Mouse (Mus musculus): ENCODE measurements at regions not wholly inside any gene's neighbourhood (a gene's known extent, or its start where the extent isn't known, plus 50 kb on each side); places are given as distances from the start of the nearest gene placed in this dataset.
"Not testable (repeated sequence)": the region's sequence is repeated elsewhere in the genome, so short reads cannot be mapped to it uniquely, and the experiment has no call there.

- H3K9me3 ChIP-seq (ENCODE audit: control insufficient read depth, low read length) = no peaks in the 10 kb centered on the region
- no peaks in the 10 kb centered on the region for H3K27me3 ChIP-seq (ENCODE audit: control insufficient read depth, insufficient read depth, low read length)
- WGBS = 80% methylated on average over 4 of the region's 4 CpGs
- H3K9ac ChIP-seq (replicated peaks; ENCODE audit: low read length) = no peak overlapping the region
- ATAC-seq (ENCODE audit: low FRiP score, low TSS enrichment) (no peak), DNase-seq (no peak)
- H3K36me3 ChIP-seq (ENCODE audit: control insufficient read depth, insufficient read depth, low read length) = no peaks in the 10 kb centered on the region
- H3K4me3 ChIP-seq (replicated peaks; ENCODE audit: low read depth, low read length) = no peak overlapping the region
- H3K27ac ChIP-seq (replicated peaks; ENCODE audit: low read depth, low read length) = no peak overlapping the region
- no peak overlapping the region for H3K4me2 ChIP-seq (ENCODE audit: low read length)
- H3K4me1 ChIP-seq (ENCODE audit: control insufficient read depth, insufficient read depth, low read length) = no peaks in the 10 kb centered on the region
Observed at GRCm38 (mm10) chr14:120791828-120792554, 119.0 kb upstream of the Ipo5 start.

GRCm38 (mm10) chr14:120797916-120798490 is 113.0 kb upstream of the Ipo5 start:
- DNase-seq (no peak), ATAC-seq (ENCODE audit: low FRiP score, low TSS enrichment) (no peak)
- WGBS = 72% methylated on average over 7 of the region's 7 CpGs
- no peak overlapping the region for H3K9ac ChIP-seq (replicated peaks; ENCODE audit: low read length)
- H3K4me2 ChIP-seq (ENCODE audit: low read length) = no peak overlapping the region
- H3K9me3 ChIP-seq (ENCODE audit: control insufficient read depth, low read length) = no peaks in the 10 kb centered on the region
- H3K27ac ChIP-seq (replicated peaks; ENCODE audit: low read depth, low read length) = no peak overlapping the region
- H3K36me3 ChIP-seq (ENCODE audit: control insufficient read depth, insufficient read depth, low read length) = no peaks in the 10 kb centered on the region
- H3K27me3 ChIP-seq (ENCODE audit: control insufficient read depth, insufficient read depth, low read length) = no peaks in the 10 kb centered on the region
- H3K4me3 ChIP-seq (replicated peaks; ENCODE audit: low read depth, low read length) = no peak overlapping the region
- H3K4me1 ChIP-seq (ENCODE audit: control insufficient read depth, insufficient read depth, low read length) = 0 out of 2 replicates have a peak, but pooled peaks cover 1% of the 10 kb centered on the region

DNA sequence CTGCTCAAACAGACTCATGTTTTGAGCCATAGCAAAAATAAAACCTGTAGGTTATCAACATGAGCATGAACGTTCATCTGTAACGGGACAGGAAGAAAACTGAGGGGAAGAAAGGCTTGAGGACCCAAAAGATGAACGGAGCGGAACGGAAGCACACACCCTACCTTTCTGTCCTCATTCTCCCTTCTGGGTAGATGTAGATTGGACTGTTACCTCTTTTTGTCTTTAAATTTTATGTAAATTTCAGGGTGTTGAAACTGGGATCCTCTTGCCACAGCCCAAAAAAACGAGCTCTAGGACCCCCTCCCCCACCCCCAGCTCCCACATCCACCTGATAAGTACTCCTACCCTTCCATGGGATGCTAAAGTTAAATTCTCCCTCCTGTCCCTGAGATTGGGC is 107.8 kb upstream of the Ipo5 start:
- no peak overlapping the region for H3K9ac ChIP-seq (replicated peaks; ENCODE audit: low read length)
- H3K4me2 ChIP-seq (ENCODE audit: low read length) = peak overlapping the region; percentile 47
- 0 out of 2 replicates have a peak, but pooled peaks cover 13% of the 10 kb centered on the region for H3K4me1 ChIP-seq (ENCODE audit: control insufficient read depth, insufficient read depth, low read length)
- H3K36me3 ChIP-seq (ENCODE audit: control insufficient read depth, insufficient read depth, low read length) = no peaks in the 10 kb centered on the region
- H3K4me3 ChIP-seq (replicated peaks; ENCODE audit: low read depth, low read length) = no peak overlapping the region
- no peaks in the 10 kb centered on the region for H3K9me3 ChIP-seq (ENCODE audit: control insufficient read depth, low read length)
- DNase-seq (no peak), ATAC-seq (ENCODE audit: low FRiP score, low TSS enrichment) (0 out of 2 replicates have a peak, but pooled peaks have one; percentile 21)
- H3K27me3 ChIP-seq (ENCODE audit: control insufficient read depth, insufficient read depth, low read length) = no peaks in the 10 kb centered on the region
- no peak overlapping the region for H3K27ac ChIP-seq (replicated peaks; ENCODE audit: low read depth, low read length)
- 20% methylated on average over 6 of the region's 6 CpGs for WGBS

DNA sequence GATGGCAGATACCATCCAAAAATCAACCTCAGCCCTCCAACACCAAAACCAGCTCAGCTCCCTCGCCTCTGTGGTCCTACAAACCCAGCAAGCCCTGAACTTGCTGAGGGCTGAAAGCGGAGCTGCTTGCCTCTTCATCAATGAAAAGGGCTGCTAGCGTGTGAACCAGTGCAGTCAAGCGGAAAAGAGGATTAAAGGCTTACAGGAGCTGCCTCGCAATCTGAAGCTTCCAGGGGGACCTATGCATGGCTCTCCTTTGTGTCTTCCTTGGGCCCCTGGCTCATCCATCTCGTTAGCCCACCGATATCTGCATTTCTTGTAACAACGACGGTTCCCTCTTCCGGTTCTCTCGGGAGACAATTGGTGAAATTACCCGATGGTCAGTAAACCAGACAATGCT is 107.3 kb upstream of the Ipo5 start:
- H3K9me3 ChIP-seq (ENCODE audit: control insufficient read depth, low read length) = no peaks in the 10 kb centered on the region
- DNase-seq (peak; percentile 91), ATAC-seq (ENCODE audit: low FRiP score, low TSS enrichment) (peak; percentile 87)
- 1% methylated on average over 12 of the region's 12 CpGs for WGBS
- peak overlapping the region; percentile 37; the same call in 1 of the 2 replicates for H3K27ac ChIP-seq (replicated peaks; ENCODE audit: low read depth, low read length)
- no peaks in the 10 kb centered on the region for H3K36me3 ChIP-seq (ENCODE audit: control insufficient read depth, insufficient read depth, low read length)
- peak overlapping the region; percentile 47 for H3K4me2 ChIP-seq (ENCODE audit: low read length)
- H3K4me1 ChIP-seq (ENCODE audit: control insufficient read depth, insufficient read depth, low read length) = 0 out of 2 replicates have a peak, but pooled peaks cover 13% of the 10 kb centered on the region
- H3K27me3 ChIP-seq (ENCODE audit: control insufficient read depth, insufficient read depth, low read length) = no peaks in the 10 kb centered on the region
- no peak overlapping the region for H3K4me3 ChIP-seq (replicated peaks; ENCODE audit: low read depth, low read length)
- H3K9ac ChIP-seq (replicated peaks; ENCODE audit: low read length) = peak overlapping the region; percentile 26; the same call in 1 of the 2 replicates

- 0 out of 2 replicates have a peak overlapping the region, but pooled peaks have one; percentile 26 for H3K9ac ChIP-seq (replicated peaks; ENCODE audit: low read length)
- H3K4me3 ChIP-seq (replicated peaks; ENCODE audit: low read depth, low read length) = no peak overlapping the region
- ATAC-seq (ENCODE audit: low FRiP score, low TSS enrichment) = peak; percentile 63; the same call in 1 of the 2 replicates
Observed at GRCm38 (mm10) chr14:120804183-120804848, 106.7 kb upstream of the Ipo5 start.

GRCm38 (mm10) chr14:120805137-120805536 is 105.9 kb upstream of the Ipo5 start:
- 0 out of 2 replicates have a peak overlapping the region, but pooled peaks have one; percentile 1 for H3K27ac ChIP-seq (replicated peaks; ENCODE audit: low read depth, low read length)
- ATAC-seq (ENCODE audit: low FRiP score, low TSS enrichment) (no peak), DNase-seq (no peak)
- WGBS = 35% methylated on average over 6 of the region's 6 CpGs
- H3K27me3 ChIP-seq (ENCODE audit: control insufficient read depth, insufficient read depth, low read length) = no peaks in the 10 kb centered on the region
- H3K9ac ChIP-seq (replicated peaks; ENCODE audit: low read length) = no peak overlapping the region
- 0 out of 2 replicates have a peak, but pooled peaks cover 13% of the 10 kb centered on the region for H3K4me1 ChIP-seq (ENCODE audit: control insufficient read depth, insufficient read depth, low read length)
- no peaks in the 10 kb centered on the region for H3K36me3 ChIP-seq (ENCODE audit: control insufficient read depth, insufficient read depth, low read length)
- H3K9me3 ChIP-seq (ENCODE audit: control insufficient read depth, low read length) = no peaks in the 10 kb centered on the region
- no peak overlapping the region for H3K4me3 ChIP-seq (replicated peaks; ENCODE audit: low read depth, low read length)
- no peak overlapping the region for H3K4me2 ChIP-seq (ENCODE audit: low read length)

More at GRCm38 (mm10) chr14:120804183-120804848, 106.7 kb upstream of the Ipo5 start:
- H3K36me3 ChIP-seq (ENCODE audit: control insufficient read depth, insufficient read depth, low read length) = no peaks in the 10 kb centered on the region
- H3K4me2 ChIP-seq (ENCODE audit: low read length) = peak overlapping the region; percentile 47
- H3K27me3 ChIP-seq (ENCODE audit: control insufficient read depth, insufficient read depth, low read length) = no peaks in the 10 kb centered on the region
- H3K9me3 ChIP-seq (ENCODE audit: control insufficient read depth, low read length) = no peaks in the 10 kb centered on the region
- peak; percentile 25 for DNase-seq
- peak overlapping the region; percentile 37; the same call in 1 of the 2 replicates for H3K27ac ChIP-seq (replicated peaks; ENCODE audit: low read depth, low read length)
- 3% methylated on average over 7 of the region's 7 CpGs for WGBS
- 0 out of 2 replicates have a peak, but pooled peaks cover 13% of the 10 kb centered on the region for H3K4me1 ChIP-seq (ENCODE audit: control insufficient read depth, insufficient read depth, low read length)

GRCm38 (mm10) chr14:120805816-120806552 is 105.0 kb upstream of the Ipo5 start:
- not testable (repeated sequence) for ATAC-seq (ENCODE audit: low FRiP score, low TSS enrichment); DNase-seq; H3K36me3 ChIP-seq (ENCODE audit: control insufficient read depth, insufficient read depth, low read length); H3K9me3 ChIP-seq (ENCODE audit: control insufficient read depth, low read length); H3K4me3 ChIP-seq (replicated peaks; ENCODE audit: low read depth, low read length); H3K4me2 ChIP-seq (ENCODE audit: low read length); H3K27me3 ChIP-seq (ENCODE audit: control insufficient read depth, insufficient read depth, low read length); H3K9ac ChIP-seq (replicated peaks; ENCODE audit: low read length); H3K27ac ChIP-seq (replicated peaks; ENCODE audit: low read depth, low read length)
- WGBS = 57% methylated on average over 12 of the region's 12 CpGs
- 0 out of 2 replicates have a peak, but pooled peaks cover 13% of the 10 kb centered on the region for H3K4me1 ChIP-seq (ENCODE audit: control insufficient read depth, insufficient read depth, low read length)

- 0 out of 2 replicates have a peak, but pooled peaks cover 13% of the 10 kb centered on the region for H3K4me1 ChIP-seq (ENCODE audit: control insufficient read depth, insufficient read depth, low read length)
- DNase-seq (peak; percentile 18), ATAC-seq (ENCODE audit: low FRiP score, low TSS enrichment) (no peak)
- H3K27ac ChIP-seq (replicated peaks; ENCODE audit: low read depth, low read length) = no peak overlapping the region
- H3K27me3 ChIP-seq (ENCODE audit: control insufficient read depth, insufficient read depth, low read length) = no peaks in the 10 kb centered on the region
- H3K36me3 ChIP-seq (ENCODE audit: control insufficient read depth, insufficient read depth, low read length) = no peaks in the 10 kb centered on the region
- H3K4me3 ChIP-seq (replicated peaks; ENCODE audit: low read depth, low read length) = no peak overlapping the region
- WGBS = 40% methylated on average over 3 of the region's 10 CpGs
- no peaks in the 10 kb centered on the region for H3K9me3 ChIP-seq (ENCODE audit: control insufficient read depth, low read length)
- no peak overlapping the region for H3K9ac ChIP-seq (replicated peaks; ENCODE audit: low read length)
- H3K4me2 ChIP-seq (ENCODE audit: low read length) = no peak overlapping the region
Observed at GRCm38 (mm10) chr14:120806553-120806893, 104.5 kb upstream of the Ipo5 start.
